Mouse (Mus musculus): Measurements from ENCODE around the gene Slc24a3. TPM values are rescaled to one million over a fixed set of nuclear protein-coding genes. Genes with fewer than 3 reads are reported as not detected.
A peak's percentile ranks its signal among the peaks of the same experiment; 100 is the strongest.

The Slc24a3 gene
- polyA plus RNA-seq, 1 experiment from 2014 or later, result 6.1 TPM

- WGBS, result 91% methylated on average over 6 of the region's 6 CpGs
- H3K4me3 ChIP-seq, result no peak overlapping the region
- no peaks in the 10 kb centered on the region for H3K36me3 ChIP-seq
- no peaks in the 10 kb centered on the region for H3K9me3 ChIP-seq
- no peak overlapping the region for H3K27ac ChIP-seq
- ATAC-seq (ENCODE audit: low FRiP score), result no peak
- no peak overlapping the region for H3K4me2 ChIP-seq
- peaks cover 9% of the 10 kb centered on the region for H3K27me3 ChIP-seq
- H3K9ac ChIP-seq, result no peak overlapping the region
- peaks cover 23% of the 10 kb centered on the region for H3K4me1 ChIP-seq (replicated peaks)
These were observed 1.7 kb upstream of the Slc24a3 start for GRCm38 (mm10) chr2:145165854-145166253.

GRCm38 (mm10) chr2:145167051-145167663 is 397 bp upstream of the Slc24a3 start:
- Histone ChIP-seq H3K4me1 (replicated peaks) (peaks cover 23% of the 10 kb centered on the region), H3K27ac (peak overlapping the region; percentile 93), H3K4me2 (peak overlapping the region; percentile 88), H3K9me3 (no peaks in the 10 kb centered on the region), H3K4me3 (peak overlapping the region; percentile 69), H3K36me3 (no peaks in the 10 kb centered on the region), H3K27me3 (peaks cover 9% of the 10 kb centered on the region), H3K9ac (peak overlapping the region; percentile 87)
- ATAC-seq (ENCODE audit: low FRiP score), result peak; percentile 79
- under 1% methylated on average over 38 of the region's 38 CpGs for WGBS

DNA sequence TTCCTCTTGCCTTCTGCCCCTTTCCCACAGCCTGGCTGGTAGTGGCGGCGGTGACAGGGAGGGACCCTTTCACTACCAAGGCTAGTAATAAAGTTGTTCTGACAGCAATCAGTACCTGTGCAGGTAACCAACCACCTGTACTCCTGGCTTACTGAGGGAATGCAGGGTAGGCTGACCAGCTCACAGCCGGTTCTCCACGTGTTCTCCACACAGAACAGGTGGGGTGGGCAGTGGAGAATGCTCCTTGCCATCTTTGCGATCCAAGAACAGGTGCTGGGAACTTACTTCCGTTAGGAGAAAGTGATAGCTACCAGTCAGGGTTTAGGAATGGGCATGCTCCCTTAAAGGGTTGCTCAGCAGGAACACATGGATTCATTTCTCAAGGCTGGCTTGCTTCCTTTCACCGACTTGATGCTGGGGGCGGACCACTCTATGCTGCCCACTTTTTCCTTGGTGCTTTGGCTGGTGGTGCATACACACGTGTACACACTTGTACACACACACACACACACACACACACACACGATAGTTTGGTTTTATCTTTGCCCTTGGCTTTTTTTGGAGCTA is 934 bp downstream of the Slc24a3 start:
- WGBS, result 8% methylated on average over 10 of the region's 10 CpGs

GRCm38 (mm10) chr2:145172978-145173655 is 5.6 kb downstream of the Slc24a3 start:
- H3K9me3 ChIP-seq, result no peaks in the 10 kb centered on the region
- H3K27me3 ChIP-seq, result peaks cover 9% of the 10 kb centered on the region
- no peak overlapping the region for H3K27ac ChIP-seq
- H3K4me3 ChIP-seq, result no peak overlapping the region
- H3K4me1 ChIP-seq (replicated peaks), result peaks cover 16% of the 10 kb centered on the region
- H3K4me2 ChIP-seq, result no peak overlapping the region
- H3K9ac ChIP-seq, result no peak overlapping the region
- no peaks in the 10 kb centered on the region for H3K36me3 ChIP-seq
- no peak for ATAC-seq (ENCODE audit: low FRiP score)
- WGBS, result 92% methylated on average over 4 of the region's 4 CpGs

More for the DNA sequence above, 934 bp downstream of the Slc24a3 start:
- Histone ChIP-seq H3K4me2 (peak overlapping the region; percentile 88), H3K27ac (peak overlapping the region; percentile 93), H3K36me3 (no peaks in the 10 kb centered on the region), H3K9me3 (no peaks in the 10 kb centered on the region), H3K27me3 (peaks cover 9% of the 10 kb centered on the region), H3K4me1 (replicated peaks) (peaks cover 23% of the 10 kb centered on the region), H3K4me3 (peak overlapping the region; percentile 69), H3K9ac (peak overlapping the region; percentile 87)
- ATAC-seq (ENCODE audit: low FRiP score), result peak; percentile 9; the same call in 1 of the 2 replicates

DNA sequence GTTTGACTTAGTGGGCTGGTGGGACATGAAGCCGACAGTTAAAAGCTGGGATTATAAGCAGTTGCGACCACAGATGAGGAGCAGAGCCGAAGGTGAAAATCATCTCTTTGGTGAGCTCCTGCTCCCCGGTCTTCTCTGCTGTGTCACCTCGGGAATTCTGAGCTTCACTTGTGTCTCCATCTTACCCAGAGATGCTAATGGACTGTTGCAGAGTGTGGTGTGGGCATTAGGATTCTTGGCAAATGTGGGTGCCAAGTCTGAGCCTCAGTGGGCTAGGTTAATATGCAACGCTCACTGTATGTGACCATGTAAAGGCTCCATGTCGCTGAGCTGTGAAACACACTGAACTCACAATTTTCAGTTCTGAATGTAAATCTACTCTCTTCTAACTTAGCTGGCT is 7.5 kb downstream of the Slc24a3 start:
- WGBS, result 95% methylated on average over 7 of the region's 7 CpGs
- Histone ChIP-seq H3K4me2 (no peak overlapping the region), H3K36me3 (no peaks in the 10 kb centered on the region), H3K4me3 (no peak overlapping the region), H3K27ac (no peak overlapping the region), H3K9me3 (no peaks in the 10 kb centered on the region), H3K27me3 (no peaks in the 10 kb centered on the region), H3K4me1 (replicated peaks) (no peaks in the 10 kb centered on the region), H3K9ac (no peak overlapping the region)
- no peak for ATAC-seq (ENCODE audit: low FRiP score)

- peaks cover 5% of the 10 kb centered on the region; the same call in 1 of the 2 replicates for H3K4me1 ChIP-seq (replicated peaks)
- ATAC-seq (ENCODE audit: low FRiP score), result no peak
- H3K36me3 ChIP-seq, result no peaks in the 10 kb centered on the region
- no peak overlapping the region for H3K4me3 ChIP-seq
- no peaks in the 10 kb centered on the region for H3K9me3 ChIP-seq
- 83% methylated on average over 8 of the region's 8 CpGs for WGBS
- H3K9ac ChIP-seq, result no peak overlapping the region
- H3K4me2 ChIP-seq, result no peak overlapping the region
- no peak overlapping the region for H3K27ac ChIP-seq
- no peaks in the 10 kb centered on the region for H3K27me3 ChIP-seq
These were observed 14.9 kb downstream of the Slc24a3 start for GRCm38 (mm10) chr2:145182410-145182809.

DNA sequence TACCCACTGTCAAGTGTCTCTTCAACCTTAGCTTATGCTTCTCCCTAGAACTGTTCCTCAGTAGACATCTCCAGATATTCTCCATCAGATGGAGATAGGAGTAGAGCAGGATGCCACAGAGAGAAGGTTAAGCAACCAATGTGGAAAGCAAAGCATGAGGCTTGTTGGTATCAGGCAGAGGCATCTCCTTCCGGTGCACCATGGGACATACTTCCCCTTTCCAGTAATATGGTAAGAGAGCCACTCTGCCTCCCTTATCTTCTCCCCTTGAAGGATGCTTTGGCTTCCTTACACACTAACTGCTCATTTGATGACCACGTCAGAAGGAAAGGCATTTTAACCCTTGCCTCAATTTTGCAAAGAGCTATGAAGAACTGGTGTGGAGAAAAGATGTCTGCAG is 21.3 kb downstream of the Slc24a3 start:
- H3K9me3 ChIP-seq, result no peaks in the 10 kb centered on the region
- H3K4me3 ChIP-seq, result no peak overlapping the region
- no peaks in the 10 kb centered on the region for H3K36me3 ChIP-seq
- H3K27me3 ChIP-seq, result no peaks in the 10 kb centered on the region
- no peak for ATAC-seq (ENCODE audit: low FRiP score)
- H3K4me1 ChIP-seq (replicated peaks), result 0 out of 2 replicates have a peak, but pooled peaks cover under 1% of the 10 kb centered on the region
- WGBS, result 90% methylated on average over 2 of the region's 2 CpGs
- H3K9ac ChIP-seq, result no peak overlapping the region
- no peak overlapping the region for H3K27ac ChIP-seq
- H3K4me2 ChIP-seq, result no peak overlapping the region

- Histone ChIP-seq H3K9me3 (no peaks in the 10 kb centered on the region), H3K4me1 (replicated peaks) (no peaks in the 10 kb centered on the region), H3K27me3 (no peaks in the 10 kb centered on the region), H3K27ac (no peak overlapping the region), H3K9ac (no peak overlapping the region), H3K4me2 (no peak overlapping the region), H3K4me3 (no peak overlapping the region), H3K36me3 (no peaks in the 10 kb centered on the region)
- no peak for ATAC-seq (ENCODE audit: low FRiP score)
- WGBS, result 80% methylated on average over 3 of the region's 3 CpGs
These were observed 28.5 kb downstream of the Slc24a3 start for GRCm38 (mm10) chr2:145196043-145196442.

GRCm38 (mm10) chr2:145196501-145197042 is 29.0 kb downstream of the Slc24a3 start:
- no peaks in the 10 kb centered on the region for H3K27me3 ChIP-seq
- no peaks in the 10 kb centered on the region for H3K9me3 ChIP-seq
- H3K36me3 ChIP-seq, result no peaks in the 10 kb centered on the region
- no peaks in the 10 kb centered on the region for H3K4me1 ChIP-seq (replicated peaks)
- H3K27ac ChIP-seq, result no peak overlapping the region
- no peak overlapping the region for H3K9ac ChIP-seq
- 90% methylated on average over 7 of the region's 7 CpGs for whole genome bisulfite sequencing
- H3K4me3 ChIP-seq, result no peak overlapping the region
- H3K4me2 ChIP-seq, result no peak overlapping the region
- no peak for ATAC-seq (ENCODE audit: low FRiP score)

DNA sequence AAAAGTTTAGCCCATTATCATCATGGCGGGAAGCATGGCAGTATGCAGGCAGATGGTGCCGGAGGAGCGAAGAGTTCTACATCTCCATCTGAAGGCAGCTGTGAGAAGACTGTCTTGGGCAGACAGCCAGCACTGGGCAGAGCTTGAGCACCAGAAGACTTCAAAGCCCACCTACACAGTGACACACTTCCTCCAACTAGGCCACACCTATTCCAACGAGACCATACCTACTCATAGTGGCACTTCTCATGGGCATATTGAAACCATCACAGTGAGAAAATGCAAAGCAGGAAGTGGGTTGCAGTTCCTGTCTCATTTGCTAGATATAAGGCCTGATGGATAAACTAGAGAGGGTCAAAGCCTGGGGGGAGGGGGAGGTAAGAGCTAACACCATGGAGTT is 29.5 kb downstream of the Slc24a3 start:
- H3K36me3 ChIP-seq, result no peaks in the 10 kb centered on the region
- H3K9me3 ChIP-seq, result no peaks in the 10 kb centered on the region
- H3K9ac ChIP-seq, result no peak overlapping the region
- H3K4me1 ChIP-seq (replicated peaks), result no peaks in the 10 kb centered on the region
- no peak overlapping the region for H3K4me3 ChIP-seq
- no peaks in the 10 kb centered on the region for H3K27me3 ChIP-seq
- no peak for ATAC-seq (ENCODE audit: low FRiP score)
- no peak overlapping the region for H3K4me2 ChIP-seq
- H3K27ac ChIP-seq, result no peak overlapping the region
- WGBS, result 91% methylated on average over 4 of the region's 4 CpGs

DNA sequence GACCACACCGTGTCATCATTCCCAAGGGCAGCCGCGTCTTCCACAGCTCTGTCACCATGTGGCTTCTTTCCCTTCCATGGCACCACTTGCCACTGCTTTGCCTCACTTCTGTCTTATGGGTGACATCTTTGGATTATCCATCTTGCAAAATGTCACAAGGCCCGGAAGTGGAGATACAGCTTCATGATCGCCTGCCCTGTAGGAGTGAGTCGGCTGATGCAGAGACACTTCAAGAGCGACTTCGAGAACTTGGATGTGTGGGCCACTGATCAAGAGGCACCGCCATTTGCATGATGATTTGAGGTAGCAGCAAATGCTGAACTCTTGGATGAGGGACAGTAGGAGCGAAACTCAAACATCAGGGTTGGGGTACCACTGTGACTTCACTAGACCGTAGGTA is 46.0 kb downstream of the Slc24a3 start:
- no peak for ATAC-seq (ENCODE audit: low FRiP score)
- no peak overlapping the region for H3K4me3 ChIP-seq
- H3K4me1 ChIP-seq (replicated peaks), result no peaks in the 10 kb centered on the region

GRCm38 (mm10) chr2:145214086-145214831 is 46.7 kb downstream of the Slc24a3 start:
- 88% methylated on average over 8 of the region's 8 CpGs for WGBS
- no peak overlapping the region for H3K9ac ChIP-seq
- no peak for ATAC-seq (ENCODE audit: low FRiP score)
- no peak overlapping the region for H3K4me3 ChIP-seq
- H3K4me1 ChIP-seq (replicated peaks), result no peaks in the 10 kb centered on the region
- no peaks in the 10 kb centered on the region for H3K27me3 ChIP-seq
- H3K4me2 ChIP-seq, result no peak overlapping the region
- H3K9me3 ChIP-seq, result no peaks in the 10 kb centered on the region
- H3K27ac ChIP-seq, result no peak overlapping the region
- H3K36me3 ChIP-seq, result no peaks in the 10 kb centered on the region

More for the DNA sequence above, 46.0 kb downstream of the Slc24a3 start:
- Histone ChIP-seq H3K9ac (no peak overlapping the region), H3K4me2 (no peak overlapping the region), H3K36me3 (no peaks in the 10 kb centered on the region), H3K27me3 (no peaks in the 10 kb centered on the region), H3K27ac (no peak overlapping the region), H3K9me3 (no peaks in the 10 kb centered on the region)
- 97% methylated on average over 11 of the region's 11 CpGs for WGBS
